In genomic region chr9:12900726-12901125, GRCm38 (mm10) we compare ENCODE assay signal across 14 mouse cellular contexts.
"Had no signal": no experiment of that assay in that cellular context is flagged by ENCODE, and none has a peak within 500 bp of the region (broad histone marks: within the 10 kb centered on the region; RNA-seq: fewer than 3 reads in every experiment).

No protein-coding gene starts in this region.

- H3K27me3 ChIP-seq: kidney, embryonic 15.5 days; liver, embryonic 15.5 days had no signal

- H3K27ac ChIP-seq: kidney, embryonic 15.5 days; left cerebral cortex, adult 2 months; limb, embryonic 10.5 days; liver, embryonic 15.5 days; midbrain, embryonic 10.5 days; stomach, postnatal 0 days had no signal

- H3K9ac ChIP-seq: kidney, embryonic 15.5 days; liver, embryonic 15.5 days had no signal

- ATAC-seq: lung, postnatal 0 days had no signal

- H3K4me1 ChIP-seq: kidney, embryonic 15.5 days; limb, embryonic 10.5 days; liver, embryonic 15.5 days; midbrain, embryonic 10.5 days had no signal

- H3K4me3 ChIP-seq: kidney, embryonic 15.5 days; left cerebral cortex, adult 2 months; limb, embryonic 10.5 days; liver, embryonic 15.5 days; midbrain, embryonic 10.5 days had no signal

- H3K9me3 ChIP-seq: kidney, embryonic 15.5 days; limb, embryonic 10.5 days; liver, embryonic 15.5 days; midbrain, embryonic 10.5 days had no signal

- DNase-seq: kidney, postnatal 25 days; lung, adult 2 months; lung, postnatal 36 days; midbrain, embryonic 14.5 days; thymus, adult 2 months; thymus, postnatal 25 days had no signal

- H3K36me3 ChIP-seq: kidney, embryonic 15.5 days; limb, embryonic 10.5 days; liver, embryonic 15.5 days; midbrain, embryonic 10.5 days had no signal

- H3K4me2 ChIP-seq: kidney, embryonic 15.5 days; liver, embryonic 11.5 days; liver, embryonic 15.5 days had no signal
